Mouse (Mus musculus): ENCODE results near the gene Cd84. TPM values are rescaled to one million over a fixed set of nuclear protein-coding genes. Genes with fewer than 3 reads are reported as not detected.
"Not testable (repeated sequence)": the region's sequence is repeated elsewhere in the genome, so short reads cannot be mapped to it uniquely, and the experiment has no call there.

Gene Cd84
- polyA plus RNA-seq (2017; shearing (Covaris generic)) = 100 to 1,000 TPM; 173 to 208 TPM

GRCm38 (mm10) chr1:171839488-171839887 is at the start of gene Cd84:
Gene Cd84 (plus strand): TSS chr1:171839697.
- no peak for ATAC-seq

GRCm38 (mm10) chr1:171791491-171791890 is 48.0 kb upstream of the Cd84 start:
- ATAC-seq = no peak

GRCm38 (mm10) chr1:171796185-171796584 is 43.3 kb upstream of the Cd84 start:
- no peak for ATAC-seq

GRCm38 (mm10) chr1:171797840-171798239 is 41.7 kb upstream of the Cd84 start:
- ATAC-seq = no peak

- no peak for ATAC-seq
These were observed 39.8 kb upstream of the Cd84 start for GRCm38 (mm10) chr1:171799648-171800047.

GRCm38 (mm10) chr1:171811048-171811447 is 28.4 kb upstream of the Cd84 start:
- ATAC-seq = not testable (repeated sequence)

- ATAC-seq = peak; percentile 96
These were observed 23.7 kb upstream of the Cd84 start for GRCm38 (mm10) chr1:171815545-171816439.

- ATAC-seq = no peak
These were observed 22.5 kb upstream of the Cd84 start for GRCm38 (mm10) chr1:171816991-171817390.

GRCm38 (mm10) chr1:171821331-171821730 is 18.2 kb upstream of the Cd84 start:
- ATAC-seq = no peak

GRCm38 (mm10) chr1:171825462-171825861 is 14.0 kb upstream of the Cd84 start:
- no peak for ATAC-seq

- peak; percentile 48 for ATAC-seq
These were observed 13.3 kb upstream of the Cd84 start for GRCm38 (mm10) chr1:171826164-171826563.

GRCm38 (mm10) chr1:171827674-171828073 is 11.8 kb upstream of the Cd84 start:
- ATAC-seq = peak; percentile 96

- ATAC-seq = peak; percentile 71
These were observed 1.0 kb downstream of the Cd84 start for GRCm38 (mm10) chr1:171840450-171841023.

GRCm38 (mm10) chr1:171845035-171845754 is 5.7 kb downstream of the Cd84 start:
- ATAC-seq = peak; percentile 84

- no peak for ATAC-seq
These were observed 8.7 kb downstream of the Cd84 start for GRCm38 (mm10) chr1:171848201-171848600.

GRCm38 (mm10) chr1:171848757-171849156 is 9.3 kb downstream of the Cd84 start:
- ATAC-seq = no peak

GRCm38 (mm10) chr1:171849454-171849853 is 10.0 kb downstream of the Cd84 start:
- no peak for ATAC-seq

- ATAC-seq = no peak
These were observed 26.0 kb downstream of the Cd84 start for GRCm38 (mm10) chr1:171865467-171865866.

- no peak for ATAC-seq
These were observed 47.5 kb downstream of the Cd84 start for GRCm38 (mm10) chr1:171886989-171887388.

- not testable (repeated sequence) for ATAC-seq
These were observed 55.9 kb downstream of the Cd84 start, which contains the start of gene Gm10521 for GRCm38 (mm10) chr1:171895364-171895763. Gene Gm10521 (plus strand): TSS chr1:171895664.

- no peak for ATAC-seq
These were observed 64.5 kb downstream of the Cd84 start for GRCm38 (mm10) chr1:171904011-171904410.

GRCm38 (mm10) chr1:171915638-171916458 is 76.4 kb downstream of the Cd84 start:
- peak; percentile 29 for ATAC-seq

All from activated CD4-positive, CD25-positive, alpha-beta regulatory T cell, adult 4 months (primary cell).